Mouse (Mus musculus) lung, adult 2 months (tissue): ENCODE data around the gene 1700006A11Rik.

ENCODE experiments used
- CTCF ChIP-seq: fragments of 200-500 bp; IDR thresholded peaks from 2 replicates; pipeline ENCODE4 v1.5.1; 2011; ENCODE audit warnings: mild to moderate bottlenecking, low read length, control low read depth; ENCODE audit not compliant: insufficient read depth
- POLR2A ChIP-seq: fragments of 200-500 bp; IDR thresholded peaks from 2 replicates; pipeline ENCODE4 v1.6.1; 2011; ENCODE audit warnings: low read depth, mild to moderate bottlenecking, control low read depth, low read length, borderline replicate concordance; ENCODE audit errors: extremely low read depth

- TF ChIP-seq POLR2A (no peak), CTCF (no peak)
Observed at GRCm38 (mm10) chr3:124392201-124392600, 33.6 kb downstream of the 1700006A11Rik start.
